Mouse (Mus musculus) lung, embryonic 15.5 days (tissue): ENCODE measurements around the gene Dgkg. TPM values are rescaled to one million over a fixed set of nuclear protein-coding genes. Genes with fewer than 3 reads are reported as not detected.
A peak's percentile ranks its signal among the peaks of the same experiment; 100 is the strongest.

ENCODE experiments used
- ATAC-seq: fragments of 200-750 bp; cut with Nextera tagmentation; 2 replicates; pipeline ENCODE4 v1.8.0; 2017; ENCODE audit warnings: moderate number of reproducible peaks, borderline replicate concordance; ENCODE audit not compliant: low FRiP score, low TSS enrichment; ENCODE audit errors: extremely low read depth
- H3K27ac ChIP-seq: fragments of 300-500 bp; sonication (generic); 2 replicates; pipeline ENCODE4 v1.5.1; 2015; ENCODE audit warnings: moderate library complexity, mild to moderate bottlenecking, inconsistent platforms
- H3K27me3 ChIP-seq: fragments of 300-500 bp; sonication (generic); 2 replicates; pipeline ENCODE4 v1.6.1; 2015; ENCODE audit warnings: inconsistent platforms
- H3K36me3 ChIP-seq: fragments of 300-500 bp; sonication (generic); 2 replicates; pipeline ENCODE4 v1.6.1; 2015; ENCODE audit warnings: inconsistent platforms
- H3K4me1 ChIP-seq: fragments of 300-500 bp; sonication (generic); 2 replicates; pipeline ENCODE4 v1.6.1; 2015; ENCODE audit warnings: inconsistent platforms
- H3K4me2 ChIP-seq: fragments of 300-500 bp; sonication (generic); 2 replicates; pipeline ENCODE4 v1.6.1; 2015; ENCODE audit warnings: inconsistent platforms, mild to moderate bottlenecking, moderate library complexity
- H3K4me3 ChIP-seq: fragments of 300-500 bp; sonication (generic); 2 replicates; pipeline ENCODE4 v1.5.1; 2015; ENCODE audit warnings: mild to moderate bottlenecking, inconsistent platforms
- H3K9ac ChIP-seq: fragments of 300-500 bp; sonication (generic); 2 replicates; pipeline ENCODE4 v1.6.1; 2015; ENCODE audit warnings: inconsistent platforms
- H3K9me3 ChIP-seq: fragments of 300-500 bp; sonication (generic); 2 replicates; pipeline ENCODE4 v1.6.1; 2016; ENCODE audit warnings: inconsistent platforms
- WGBS: fragments of 180-500 bp; shearing (Covaris S2); methylation state at CpG from one replicate; pipeline ENCODE4 v1.1.7; 2015; 5-methylcytosine and 5-hydroxymethylcytosine counted together
- polyA plus RNA-seq: library from polyadenylated mRNA; unstranded; fragments of >200 nt; fragmentation: Nextera tagmentation; extraction: Ambion mirVana; gene quantifications from 2 replicates; pipeline ENCODE4 v1.2.1, GENCODE M21; 2015

Dgkg gene
- polyA plus RNA-seq, 1 experiment from 2014 or later: 0.79 TPM

GRCm38 (mm10) chr16:22585523-22585922 lies 71.5 kb downstream of the Dgkg start:
- no peak overlapping the region for H3K27ac ChIP-seq
- H3K36me3 ChIP-seq: no peaks in the 10 kb centered on the region
- ATAC-seq: no peak
- H3K9ac ChIP-seq: no peak overlapping the region
- no peak overlapping the region for H3K4me2 ChIP-seq
- no peak overlapping the region for H3K4me3 ChIP-seq
- 79% methylated on average over 3 of the region's 3 CpGs for WGBS
- no peaks in the 10 kb centered on the region for H3K27me3 ChIP-seq
- 0 out of 2 replicates have a peak, but pooled peaks cover 6% of the 10 kb centered on the region for H3K4me1 ChIP-seq
- no peaks in the 10 kb centered on the region for H3K9me3 ChIP-seq

DNA sequence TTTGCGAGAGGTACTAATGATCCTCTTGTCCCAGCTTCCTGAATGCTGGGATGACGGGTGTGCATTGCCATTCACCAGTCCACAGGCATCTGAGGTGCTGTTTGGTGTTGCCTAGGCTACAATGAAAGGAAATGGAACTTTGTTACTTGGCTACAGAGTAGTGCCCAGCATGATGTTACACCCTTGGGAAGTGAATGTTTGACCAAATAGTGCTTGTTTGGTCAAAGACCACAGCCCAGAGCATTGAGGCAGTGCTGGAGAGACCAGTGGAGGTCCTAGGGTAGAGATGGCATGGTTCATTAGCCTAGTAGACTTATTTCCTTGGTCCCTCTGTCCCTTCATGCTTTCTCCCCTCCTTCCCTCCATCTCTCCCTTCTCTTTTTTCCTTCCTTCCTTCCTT lies 73.6 kb downstream of the Dgkg start:
- no peaks in the 10 kb centered on the region for H3K36me3 ChIP-seq
- 61% methylated on average over 2 of the region's 2 CpGs for WGBS
- H3K4me3 ChIP-seq: no peak overlapping the region
- ATAC-seq: no peak
- H3K4me1 ChIP-seq: 0 out of 2 replicates have a peak, but pooled peaks cover 6% of the 10 kb centered on the region
- H3K9ac ChIP-seq: no peak overlapping the region
- H3K9me3 ChIP-seq: no peaks in the 10 kb centered on the region
- H3K27ac ChIP-seq: no peak overlapping the region
- H3K4me2 ChIP-seq: no peak overlapping the region
- no peaks in the 10 kb centered on the region for H3K27me3 ChIP-seq

DNA sequence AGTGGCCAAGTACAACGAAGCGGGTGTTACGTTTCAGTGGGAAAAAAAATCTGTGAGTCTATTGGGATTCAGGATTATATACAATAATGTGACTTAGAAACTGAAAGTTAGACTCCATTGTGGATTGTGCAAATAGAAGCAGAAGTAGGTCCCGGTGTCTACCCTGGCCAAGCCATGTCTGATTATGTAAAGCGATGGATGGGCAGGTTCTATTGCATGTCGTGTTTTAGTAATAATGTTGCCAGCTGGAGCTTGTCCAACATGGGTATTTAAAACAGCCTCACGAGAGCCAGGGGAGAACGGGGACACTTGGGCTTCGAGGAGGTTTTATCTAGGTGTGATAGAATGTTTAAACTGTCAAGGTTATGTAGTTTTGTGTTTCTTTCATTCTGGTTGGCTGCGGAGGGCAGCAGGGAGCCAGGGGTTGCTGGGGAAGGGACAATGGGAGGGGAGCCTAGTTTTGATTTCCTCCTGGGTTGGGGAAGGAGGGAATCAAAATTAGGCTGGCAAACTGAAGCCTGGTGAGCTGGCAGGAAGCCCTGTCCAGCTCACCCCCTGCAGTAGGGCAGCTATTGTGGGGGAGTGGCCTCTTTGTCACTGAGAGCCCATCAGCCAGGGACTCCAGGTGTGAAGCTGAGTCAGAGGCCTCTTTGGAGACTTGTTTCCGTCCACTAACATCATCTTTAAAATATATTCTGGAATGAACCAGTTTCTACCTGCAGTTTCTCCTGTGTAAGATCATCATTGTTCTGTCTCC lies 74.7 kb downstream of the Dgkg start:
- no peaks in the 10 kb centered on the region for H3K9me3 ChIP-seq
- no peak overlapping the region for H3K27ac ChIP-seq
- H3K9ac ChIP-seq: no peak overlapping the region
- H3K4me1 ChIP-seq: 0 out of 2 replicates have a peak, but pooled peaks cover 6% of the 10 kb centered on the region
- H3K4me2 ChIP-seq: peak overlapping the region; percentile 24; the same call in 1 of the 2 replicates
- WGBS: 41% methylated on average over 11 of the region's 11 CpGs
- H3K27me3 ChIP-seq: no peaks in the 10 kb centered on the region
- H3K4me3 ChIP-seq: no peak overlapping the region
- H3K36me3 ChIP-seq: no peaks in the 10 kb centered on the region
- no peak; the same call in 1 of the 2 replicates for ATAC-seq

DNA sequence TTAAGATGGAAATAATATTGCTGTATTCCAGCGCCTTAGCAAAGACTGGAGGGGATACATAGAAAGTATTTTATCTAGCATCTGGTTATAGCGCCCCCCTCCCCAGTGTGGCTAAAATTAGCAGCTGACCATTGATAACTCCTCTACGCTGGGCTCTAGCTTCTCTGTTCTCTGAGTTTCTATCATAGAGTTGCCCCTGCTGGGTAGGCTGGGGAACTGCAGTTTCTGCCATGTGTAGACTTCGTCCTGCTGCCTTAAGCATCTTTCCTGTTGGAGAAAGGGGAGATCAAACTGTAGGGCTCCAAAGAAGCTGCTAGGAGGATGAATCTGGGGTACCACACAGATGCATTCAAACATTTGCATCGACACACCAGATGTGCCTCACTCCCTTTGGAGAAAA lies 76.9 kb downstream of the Dgkg start:
- 0 out of 2 replicates have a peak, but pooled peaks cover 6% of the 10 kb centered on the region for H3K4me1 ChIP-seq
- H3K9me3 ChIP-seq: no peaks in the 10 kb centered on the region
- ATAC-seq: no peak
- 35% methylated on average over 5 of the region's 5 CpGs for WGBS
- H3K27ac ChIP-seq: no peak overlapping the region
- H3K4me3 ChIP-seq: no peak overlapping the region
- no peaks in the 10 kb centered on the region for H3K36me3 ChIP-seq
- H3K4me2 ChIP-seq: no peak overlapping the region
- no peaks in the 10 kb centered on the region for H3K27me3 ChIP-seq
- H3K9ac ChIP-seq: no peak overlapping the region

- no peak overlapping the region for H3K9ac ChIP-seq
- H3K4me1 ChIP-seq: 0 out of 2 replicates have a peak, but pooled peaks cover 13% of the 10 kb centered on the region
- no peaks in the 10 kb centered on the region for H3K27me3 ChIP-seq
- no peak overlapping the region for H3K4me2 ChIP-seq
- H3K9me3 ChIP-seq: no peaks in the 10 kb centered on the region
- no peak overlapping the region for H3K4me3 ChIP-seq
- H3K36me3 ChIP-seq: no peaks in the 10 kb centered on the region
- ATAC-seq: no peak
- H3K27ac ChIP-seq: no peak overlapping the region
- 86% methylated on average over 10 of the region's 10 CpGs for WGBS
These were observed 78.1 kb downstream of the Dgkg start for GRCm38 (mm10) chr16:22578883-22579282.

DNA sequence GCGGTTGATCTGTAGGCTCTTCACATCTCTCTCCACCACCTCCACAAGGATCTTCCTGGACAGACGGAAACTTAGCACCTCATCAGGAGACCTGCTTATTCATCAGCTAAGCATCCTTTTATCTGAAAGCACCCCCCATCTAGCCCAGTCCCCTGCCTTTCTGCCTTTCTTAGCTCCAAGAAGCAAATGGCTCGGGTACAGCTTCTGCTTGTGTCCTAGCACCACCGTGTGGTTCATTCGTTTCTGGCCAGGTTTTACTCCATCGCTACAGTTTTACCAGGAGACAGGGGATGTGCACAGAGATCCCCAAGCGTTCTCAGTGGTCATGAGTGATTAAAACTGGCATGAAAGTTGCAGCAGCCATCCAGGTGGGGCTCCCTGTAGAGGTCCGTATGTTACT lies 79.4 kb downstream of the Dgkg start:
- Histone ChIP-seq H3K4me3 (no peak overlapping the region), H3K27ac (no peak overlapping the region), H3K36me3 (no peaks in the 10 kb centered on the region), H3K27me3 (no peaks in the 10 kb centered on the region), H3K9ac (no peak overlapping the region), H3K4me2 (no peak overlapping the region), H3K9me3 (no peaks in the 10 kb centered on the region), H3K4me1 (0 out of 2 replicates have a peak, but pooled peaks cover 12% of the 10 kb centered on the region)
- 40% methylated on average over 8 of the region's 8 CpGs for WGBS
- ATAC-seq: no peak

- Histone ChIP-seq H3K9me3 (no peaks in the 10 kb centered on the region), H3K4me3 (no peak overlapping the region), H3K4me2 (no peak overlapping the region), H3K9ac (no peak overlapping the region), H3K36me3 (no peaks in the 10 kb centered on the region), H3K4me1 (peaks cover 10% of the 10 kb centered on the region; the same call in 1 of the 2 replicates), H3K27ac (no peak overlapping the region), H3K27me3 (peaks cover 3% of the 10 kb centered on the region; the same call in 1 of the 2 replicates)
- ATAC-seq: no peak
- WGBS: 53% methylated on average over 7 of the region's 7 CpGs
These were observed 82.9 kb downstream of the Dgkg start for GRCm38 (mm10) chr16:22574164-22574563.

DNA sequence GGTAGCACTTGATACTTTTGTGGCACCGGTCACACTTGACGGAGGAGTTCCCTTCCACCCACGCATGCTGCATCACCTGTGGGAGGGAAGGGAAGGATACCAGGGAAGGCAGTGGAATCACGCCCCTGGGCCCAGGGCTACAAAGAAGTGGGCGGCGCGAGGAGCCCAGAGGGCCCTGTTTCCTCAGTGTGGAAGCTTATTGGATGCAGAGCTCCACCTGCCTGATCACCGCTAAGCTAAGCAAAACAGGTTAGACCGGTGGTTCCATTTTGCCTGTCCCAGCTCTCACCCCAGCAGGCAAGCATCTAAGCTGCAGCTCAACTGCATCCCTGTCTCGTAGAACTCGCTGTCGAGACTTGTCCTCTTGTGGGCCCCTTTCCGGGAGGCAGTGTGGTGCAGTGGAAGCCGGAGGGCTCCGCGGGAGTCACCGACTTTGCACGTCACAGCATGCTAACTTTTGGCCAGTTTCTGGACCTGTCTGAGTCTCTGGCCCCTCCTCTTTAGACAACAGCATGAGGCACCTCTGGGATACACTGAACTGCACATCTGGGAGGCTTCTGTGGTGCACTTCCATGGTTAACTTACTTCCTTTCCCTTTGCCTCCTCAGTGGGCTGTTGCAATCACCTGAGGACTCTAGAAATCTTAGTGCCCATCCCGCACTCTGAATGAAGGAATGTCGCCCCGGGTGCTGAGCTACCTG lies 84.2 kb downstream of the Dgkg start:
- H3K4me3 ChIP-seq: peak overlapping the region; percentile 17; the same call in 1 of the 2 replicates
- H3K36me3 ChIP-seq: no peaks in the 10 kb centered on the region
- peak; percentile 87 for ATAC-seq
- 37% methylated on average over 21 of the region's 21 CpGs for WGBS
- H3K9me3 ChIP-seq: no peaks in the 10 kb centered on the region
- peaks cover 10% of the 10 kb centered on the region; the same call in 1 of the 2 replicates for H3K4me1 ChIP-seq
- H3K9ac ChIP-seq: no peak overlapping the region
- peak overlapping the region; percentile 41; the same call in 1 of the 2 replicates for H3K27ac ChIP-seq
- H3K27me3 ChIP-seq: peaks cover 3% of the 10 kb centered on the region; the same call in 1 of the 2 replicates
- peak overlapping the region; percentile 48 for H3K4me2 ChIP-seq

- whole genome bisulfite sequencing: 61% methylated on average over 3 of the region's 3 CpGs
- Histone ChIP-seq H3K4me2 (no peak overlapping the region), H3K4me1 (no peaks in the 10 kb centered on the region), H3K9me3 (no peaks in the 10 kb centered on the region), H3K9ac (no peak overlapping the region), H3K4me3 (no peak overlapping the region), H3K36me3 (no peaks in the 10 kb centered on the region), H3K27ac (no peak overlapping the region), H3K27me3 (no peaks in the 10 kb centered on the region)
- ATAC-seq: no peak
These were observed 92.1 kb downstream of the Dgkg start for GRCm38 (mm10) chr16:22564907-22565272.

- H3K27ac ChIP-seq: no peak overlapping the region
- H3K4me3 ChIP-seq: no peak overlapping the region
- no peaks in the 10 kb centered on the region for H3K27me3 ChIP-seq
- 46% methylated on average over 14 of the region's 14 CpGs for WGBS
- H3K36me3 ChIP-seq: no peaks in the 10 kb centered on the region
- no peaks in the 10 kb centered on the region for H3K9me3 ChIP-seq
- H3K4me2 ChIP-seq: no peak overlapping the region
- 0 out of 2 replicates have a peak, but pooled peaks have one; percentile 34 for ATAC-seq
- H3K4me1 ChIP-seq: no peaks in the 10 kb centered on the region; the same call in 1 of the 2 replicates
- no peak overlapping the region for H3K9ac ChIP-seq
These were observed 92.6 kb downstream of the Dgkg start for GRCm38 (mm10) chr16:22564259-22564906.

DNA sequence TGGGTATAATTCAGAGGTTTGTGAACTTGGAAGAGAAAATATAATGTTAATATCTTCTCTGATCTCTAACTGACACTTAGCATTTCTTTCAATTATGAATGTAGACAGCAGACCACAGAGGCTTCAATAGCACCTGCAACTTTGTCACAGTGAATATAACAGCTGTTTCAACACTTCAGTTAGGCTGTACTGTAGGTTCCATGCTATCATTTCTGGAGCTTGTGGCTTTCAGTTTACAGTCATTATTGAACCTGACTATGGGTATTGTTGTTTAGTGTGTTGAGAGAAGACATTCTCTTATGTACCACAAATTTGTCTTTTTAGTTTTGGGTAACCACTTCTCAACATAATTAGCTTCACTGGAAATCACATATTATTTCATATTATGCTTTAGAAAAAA lies 93.4 kb downstream of the Dgkg start:
- no peak overlapping the region for H3K27ac ChIP-seq
- H3K9me3 ChIP-seq: no peaks in the 10 kb centered on the region
- no peak for ATAC-seq
- H3K4me2 ChIP-seq: no peak overlapping the region
- H3K4me3 ChIP-seq: no peak overlapping the region
- H3K4me1 ChIP-seq: no peaks in the 10 kb centered on the region; the same call in 1 of the 2 replicates
- no peaks in the 10 kb centered on the region for H3K36me3 ChIP-seq
- no peak overlapping the region for H3K9ac ChIP-seq
- H3K27me3 ChIP-seq: no peaks in the 10 kb centered on the region
